Comparison of ENCODE assay signal across 19 mouse cellular contexts in the genomic region with DNA sequence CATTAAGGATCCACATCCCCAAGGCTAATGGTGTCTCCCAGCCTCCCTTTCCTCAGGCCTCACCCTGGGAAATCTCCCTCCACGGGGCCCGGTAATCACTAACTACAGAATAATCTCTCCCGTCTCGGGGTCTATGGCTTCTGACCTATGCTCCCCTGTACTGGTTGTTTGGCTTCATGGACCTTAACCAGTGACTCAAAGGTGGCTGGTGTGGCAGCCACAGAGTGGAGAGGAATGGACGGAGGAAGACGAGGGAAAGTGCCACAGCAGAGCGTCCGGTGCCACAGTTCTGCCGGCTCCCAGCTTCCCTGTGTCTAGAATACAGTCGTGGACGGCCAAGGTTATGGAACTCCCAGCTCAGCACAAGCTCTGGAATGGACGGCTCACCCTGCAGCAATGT. TPM values are rescaled to one million over a fixed set of nuclear protein-coding genes. Genes with fewer than 3 reads are reported as not detected.
"Had no signal": no experiment of that assay in that cellular context is flagged by ENCODE, and none has a peak within 500 bp of the region (broad histone marks: within the 10 kb centered on the region; RNA-seq: fewer than 3 reads in every experiment).

No protein-coding gene starts in this region.

- ATAC-seq: liver, embryonic 12.5 days had no signal

- H3K4me2 ChIP-seq: limb, embryonic 15.5 days; liver, embryonic 12.5 days; lung, embryonic 14.5 days; neural tube, embryonic 15.5 days had no signal

- H3K4me1 ChIP-seq: liver, embryonic 12.5 days; neural tube, embryonic 15.5 days had no signal

- H3K9me3 ChIP-seq: limb, embryonic 15.5 days; liver, embryonic 12.5 days; midbrain, embryonic 10.5 days; neural tube, embryonic 15.5 days had no signal

- H3K9ac ChIP-seq: limb, embryonic 15.5 days; liver, embryonic 12.5 days; lung, embryonic 14.5 days; neural tube, embryonic 15.5 days had no signal

- H3K4me3 ChIP-seq: limb, embryonic 15.5 days; liver, embryonic 12.5 days; midbrain, embryonic 10.5 days; myocyte; neural tube, embryonic 15.5 days had no signal

- H3K36me3 ChIP-seq: neural tube, embryonic 15.5 days had no signal

- DNase-seq: layer of hippocampus, adult 9-11 months; layer of hippocampus, postnatal 36 days; lung, embryonic 14.5 days; lung, postnatal 10 days; lung, postnatal 4 days; midbrain, embryonic 14.5 days; right cerebral cortex, adult 18-20 months; right cerebral cortex, postnatal 25 days; thymus, adult 18-20 months; thymus, postnatal 14 days had no signal

- H3K27ac ChIP-seq: kidney, postnatal 0 days; limb, embryonic 15.5 days; liver, embryonic 12.5 days; midbrain, embryonic 10.5 days; neural tube, embryonic 15.5 days had no signal

- H3K27me3 ChIP-seq: limb, embryonic 15.5 days; liver, embryonic 12.5 days; neural tube, embryonic 15.5 days had no signal

RNA-seq across cellular contexts. Expression of gene Cldn22, which starts 51.6 kb away (rescaled TPM):
- polyA plus RNA-seq: kidney, postnatal 0 days; limb, embryonic 15.5 days; liver, embryonic 12.5 days; liver, embryonic 16.5 days; lung, embryonic 14.5 days; midbrain, embryonic 10.5 days; midbrain, embryonic 14.5 days; myocyte; neural tube, embryonic 11.5 days; neural tube, embryonic 15.5 days; small intestine, adult 2 months had no signal

RNA-seq across cellular contexts. Expression of gene Cldn24, which starts 53.9 kb away (rescaled TPM):
- polyA plus RNA-seq: kidney, postnatal 0 days; limb, embryonic 15.5 days; liver, embryonic 12.5 days; liver, embryonic 16.5 days; lung, embryonic 14.5 days; midbrain, embryonic 10.5 days; midbrain, embryonic 14.5 days; myocyte; neural tube, embryonic 11.5 days; neural tube, embryonic 15.5 days had no signal
